Mouse (Mus musculus) spleen, adult 2 months (tissue): ENCODE data around the gene Apbb2. TPM values are rescaled to one million over a fixed set of nuclear protein-coding genes. Genes with fewer than 3 reads are reported as not detected.

ENCODE experiments used
- DNase-seq, 2 experiments: peaks; one replicate each; pipeline versions ENCODE4 v3.0.0 to v3.0.0-alpha.2; 2012 to 2021; ENCODE audit warnings: low spot score in 2 of 2, low read depth in 1 of 2
- H3K27ac ChIP-seq: fragments of 200-500 bp; 2 replicates; pipeline ENCODE4 v1.5.1; 2012; ENCODE audit warnings: low read length, inconsistent platforms; ENCODE audit not compliant: insufficient read depth
- H3K27me3 ChIP-seq: fragments of 200-500 bp; 2 replicates; pipeline ENCODE4 v1.6.1; 2012; ENCODE audit warnings: mild to moderate bottlenecking, moderate library complexity, low read length, inconsistent platforms; ENCODE audit not compliant: control insufficient read depth, insufficient read depth
- H3K36me3 ChIP-seq: fragments of 200-500 bp; 2 replicates; pipeline ENCODE4 v1.6.1; 2012; ENCODE audit warnings: mild to moderate bottlenecking, low read length, inconsistent platforms; ENCODE audit not compliant: control insufficient read depth, insufficient read depth
- H3K4me1 ChIP-seq: fragments of 200-500 bp; 2 replicates; pipeline ENCODE4 v1.6.1; 2011; ENCODE audit warnings: inconsistent platforms; ENCODE audit not compliant: control insufficient read depth, insufficient read depth, insufficient read length
- H3K4me3 ChIP-seq: fragments of 200-500 bp; 2 replicates; pipeline ENCODE4 v1.5.1; 2011; ENCODE audit warnings: mild to moderate bottlenecking, inconsistent platforms; ENCODE audit not compliant: insufficient read depth, insufficient read length; ENCODE audit errors: extremely low read depth
- CTCF ChIP-seq: fragments of 200-500 bp; IDR thresholded peaks from 2 replicates; pipeline ENCODE4 v1.5.1; 2011; ENCODE audit warnings: mild to moderate bottlenecking, inconsistent platforms; ENCODE audit not compliant: insufficient read depth, insufficient read length, insufficient replicate concordance; ENCODE audit errors: extremely low read depth
- POLR2A ChIP-seq: fragments of 200-500 bp; IDR thresholded peaks from 2 replicates; pipeline ENCODE4 v1.6.1; 2011; ENCODE audit warnings: low read depth, low read length, inconsistent platforms
- WGBS: fragments of 180-500 bp; shearing (Covaris S2); methylation state at CpG from one replicate; pipeline ENCODE4 v1.1.7; 2018; 5-methylcytosine and 5-hydroxymethylcytosine counted together
- polyA plus RNA-seq: library from polyadenylated mRNA; depleted of rRNA; stranded (reverse); fragments of >200 nt; gene quantifications from 2 replicates; pipeline ENCODE4 v1.2.3, GENCODE M21; 2012

Apbb2 gene
- polyA plus RNA-seq, 1 experiment: 2.6 TPM

- no peak overlapping the region for H3K27ac ChIP-seq
- no peak for TF ChIP-seq CTCF
- no peak for TF ChIP-seq POLR2A
- H3K27me3 ChIP-seq: no peaks in the 10 kb centered on the region
- DNase-seq: no peak
- WGBS: 80% methylated on average over 4 of the region's 4 CpGs
- no peak overlapping the region for H3K4me3 ChIP-seq
- no peaks in the 10 kb centered on the region for H3K36me3 ChIP-seq
- no peaks in the 10 kb centered on the region for H3K4me1 ChIP-seq
These were observed 14.2 kb downstream of the Apbb2 start for GRCm38 (mm10) chr5:66604423-66604822.

- Histone ChIP-seq H3K4me3 (no peak overlapping the region), H3K27ac (0 out of 2 replicates have a peak overlapping the region, but pooled peaks have one; percentile 38), H3K4me1 (no peaks in the 10 kb centered on the region), H3K27me3 (no peaks in the 10 kb centered on the region), H3K36me3 (no peaks in the 10 kb centered on the region)
- no peak for DNase-seq
- TF ChIP-seq CTCF (no peak), POLR2A (no peak)
- 33% methylated on average over 8 of the region's 8 CpGs for WGBS
These were observed 14.8 kb downstream of the Apbb2 start for GRCm38 (mm10) chr5:66603746-66604145.

GRCm38 (mm10) chr5:66603223-66603622 is 15.4 kb downstream of the Apbb2 start:
- Histone ChIP-seq H3K4me3 (no peak overlapping the region), H3K27me3 (no peaks in the 10 kb centered on the region), H3K4me1 (no peaks in the 10 kb centered on the region), H3K36me3 (no peaks in the 10 kb centered on the region), H3K27ac (no peak overlapping the region)
- WGBS: 45% methylated on average over 7 of the region's 7 CpGs
- TF ChIP-seq POLR2A (no peak), CTCF (no peak)
- DNase-seq: no peak

- Histone ChIP-seq H3K27ac (no peak overlapping the region), H3K4me1 (no peaks in the 10 kb centered on the region), H3K4me3 (no peak overlapping the region), H3K36me3 (no peaks in the 10 kb centered on the region), H3K27me3 (no peaks in the 10 kb centered on the region)
- DNase-seq: no peak
- WGBS: 38% methylated on average over 9 of the region's 9 CpGs
- TF ChIP-seq POLR2A (no peak), CTCF (no peak)
These were observed 16.2 kb downstream of the Apbb2 start for GRCm38 (mm10) chr5:66602287-66602820.

GRCm38 (mm10) chr5:66600415-66600814 is 18.2 kb downstream of the Apbb2 start:
- H3K4me1 ChIP-seq: no peaks in the 10 kb centered on the region
- no peak overlapping the region for H3K27ac ChIP-seq
- WGBS: 83% methylated on average over 8 of the region's 8 CpGs
- H3K4me3 ChIP-seq: no peak overlapping the region
- DNase-seq: no peak
- no peak for TF ChIP-seq POLR2A
- no peak for TF ChIP-seq CTCF
- H3K27me3 ChIP-seq: no peaks in the 10 kb centered on the region
- no peaks in the 10 kb centered on the region for H3K36me3 ChIP-seq

- no peak for DNase-seq
- Histone ChIP-seq H3K4me3 (no peak overlapping the region), H3K36me3 (no peaks in the 10 kb centered on the region), H3K4me1 (no peaks in the 10 kb centered on the region), H3K27ac (no peak overlapping the region), H3K27me3 (no peaks in the 10 kb centered on the region)
- TF ChIP-seq CTCF (no peak), POLR2A (no peak)
- WGBS: 75% methylated on average over 9 of the region's 9 CpGs
These were observed 18.7 kb downstream of the Apbb2 start for GRCm38 (mm10) chr5:66599888-66600287.

GRCm38 (mm10) chr5:66596296-66596695 is 22.3 kb downstream of the Apbb2 start:
- 86% methylated on average over 3 of the region's 3 CpGs for WGBS

More at GRCm38 (mm10) chr5:66596296-66596695, 22.3 kb downstream of the Apbb2 start:
- Histone ChIP-seq H3K4me1 (no peaks in the 10 kb centered on the region), H3K36me3 (no peaks in the 10 kb centered on the region), H3K27ac (no peak overlapping the region), H3K27me3 (no peaks in the 10 kb centered on the region), H3K4me3 (no peak overlapping the region)
- TF ChIP-seq POLR2A: no peak
- no peak for TF ChIP-seq CTCF
- DNase-seq: no peak
